Mouse (Mus musculus) heart, adult 2 months (tissue): ENCODE results near the gene Kmt2a. TPM values are rescaled to one million over a fixed set of nuclear protein-coding genes. Genes with fewer than 3 reads are reported as not detected.
A peak's percentile ranks its signal among the peaks of the same experiment; 100 is the strongest.

Experiments
- DNase-seq, 2 experiments: peaks; one replicate each; pipeline ENCODE4 v3.0.0; 2021
- H3K27ac ChIP-seq: fragments of 200-600 bp; 2 replicates; pipeline ENCODE4 v1.8.1; 2022
- H3K27me3 ChIP-seq: fragments of 200-500 bp; 2 replicates; pipeline ENCODE4 v1.6.1; 2012; ENCODE audit warnings: mild to moderate bottlenecking, low read length, inconsistent platforms, mixed read lengths; ENCODE audit not compliant: control insufficient read depth, insufficient read depth
- H3K36me3 ChIP-seq: fragments of 200-500 bp; 2 replicates; pipeline ENCODE4 v1.6.1; 2012; ENCODE audit warnings: low read length, inconsistent platforms; ENCODE audit not compliant: control insufficient read depth, insufficient read depth
- H3K4me1 ChIP-seq: fragments of 200-500 bp; 2 replicates; pipeline ENCODE4 v1.6.1; 2011; ENCODE audit warnings: low read length; ENCODE audit not compliant: control insufficient read depth, insufficient read depth
- H3K4me3 ChIP-seq: fragments of 200-600 bp; 2 replicates; pipeline ENCODE4 v1.8.1; 2022
- H3K79me2 ChIP-seq: fragments of 200-500 bp; replicated peaks from 2 replicates; pipeline ENCODE4 v1.6.1; 2012; ENCODE audit warnings: mild to moderate bottlenecking, inconsistent platforms, low read length, moderate library complexity, mixed read lengths; ENCODE audit not compliant: control insufficient read depth, insufficient read depth
- H3K9ac ChIP-seq: fragments of 200-500 bp; 2 replicates; pipeline ENCODE4 v1.6.1; 2012; ENCODE audit warnings: low read depth, mild to moderate bottlenecking, control low read depth, inconsistent platforms, low read length, mixed read lengths
- CTCF ChIP-seq: fragments of 200-600 bp; IDR thresholded peaks from 2 replicates; pipeline ENCODE4 v1.8.1; 2022; ENCODE audit warnings: antibody characterized with exemption, mild to moderate bottlenecking, moderate library complexity
- EP300 ChIP-seq: fragments of 200-500 bp; IDR thresholded peaks from 2 replicates; pipeline ENCODE4 v1.6.1; 2011; ENCODE audit warnings: low read depth, low read length, control low read depth; ENCODE audit not compliant: insufficient read depth
- POLR2A ChIP-seq: fragments of 200-500 bp; IDR thresholded peaks from 2 replicates; pipeline ENCODE4 v1.6.1; 2011; ENCODE audit warnings: mild to moderate bottlenecking, low read depth, low read length, control low read depth; ENCODE audit not compliant: insufficient read depth
- WGBS: fragments of 180-500 bp; shearing (Covaris S2); methylation state at CpG from one replicate; pipeline ENCODE4 v1.1.7; 2018; 5-methylcytosine and 5-hydroxymethylcytosine counted together
- intact Hi-C: fragments of 180-260 bp; cut with DNase I; formaldehyde crosslinking; loops from one replicate; pipeline ENCODE4 v1.15.1; 2025
- polyA plus RNA-seq: library from polyadenylated mRNA; depleted of rRNA; stranded (reverse); fragments of >200 nt; gene quantifications from 2 replicates; pipeline ENCODE4 v1.2.3, GENCODE M21; 2012
- total RNA-seq, 2 experiments: library from RNA; stranded (reverse); gene quantifications; 2 replicates each; pipeline ENCODE4 v1.2.3; 2021

The Kmt2a gene
- total and polyA plus RNA-seq, 3 experiments = 11.8 to 25.9 (median 25.7) TPM

- TF ChIP-seq EP300 (no peak), CTCF (peak; percentile 82), POLR2A (no peak)
- no peak overlapping the region for H3K4me3 ChIP-seq
- H3K27ac ChIP-seq = no peak overlapping the region
- peaks cover 6% of the 10 kb centered on the region for H3K79me2 ChIP-seq
- intact Hi-C loops = loop anchor here (2.0 kb wide), 1 partner anchor 79 kb away; no protein-coding TSS in a partner anchor
- H3K27me3 ChIP-seq = no peaks in the 10 kb centered on the region
- 31% methylated on average over 1 of the region's 1 CpGs for WGBS
- H3K4me1 ChIP-seq = peaks cover 3% of the 10 kb centered on the region
- no peak overlapping the region for H3K9ac ChIP-seq
- peak; percentile 20 to 37 for DNase-seq
- H3K36me3 ChIP-seq = peaks cover 36% of the 10 kb centered on the region
These were observed 35.1 kb upstream of the Kmt2a start for GRCm38 (mm10) chr9:44916196-44916595.

GRCm38 (mm10) chr9:44914706-44915105 is 33.6 kb upstream of the Kmt2a start:
- intact Hi-C loops = no loop called here
- H3K9ac ChIP-seq = no peak overlapping the region

GRCm38 (mm10) chr9:44911365-44911764 is 30.3 kb upstream of the Kmt2a start:
- WGBS = 72% methylated on average over 4 of the region's 4 CpGs
- Histone ChIP-seq H3K79me2 (no peaks in the 10 kb centered on the region; the same call in 1 of the 2 replicates), H3K27me3 (no peaks in the 10 kb centered on the region), H3K4me1 (peaks cover 2% of the 10 kb centered on the region; the same call in 1 of the 2 replicates), H3K4me3 (no peak overlapping the region), H3K9ac (no peak overlapping the region), H3K36me3 (peaks cover 32% of the 10 kb centered on the region), H3K27ac (no peak overlapping the region)
- TF ChIP-seq POLR2A = no peak
- no peak for TF ChIP-seq EP300
- no peak for TF ChIP-seq CTCF
- intact Hi-C loops = no loop called here
- no peak for DNase-seq

More at GRCm38 (mm10) chr9:44914706-44915105, 33.6 kb upstream of the Kmt2a start:
- DNase-seq = no peak
- Histone ChIP-seq H3K4me1 (peaks cover 3% of the 10 kb centered on the region), H3K36me3 (peaks cover 44% of the 10 kb centered on the region), H3K4me3 (no peak overlapping the region), H3K79me2 (peaks cover 1% of the 10 kb centered on the region; the same call in 1 of the 2 replicates), H3K27ac (no peak overlapping the region), H3K27me3 (no peaks in the 10 kb centered on the region)
- WGBS = 19% methylated on average over 4 of the region's 4 CpGs
- TF ChIP-seq EP300 (no peak), CTCF (no peak), POLR2A (no peak)

GRCm38 (mm10) chr9:44905620-44906019 is 24.5 kb upstream of the Kmt2a start:
- Histone ChIP-seq H3K4me1 (peaks cover 6% of the 10 kb centered on the region), H3K9ac (no peak overlapping the region), H3K4me3 (no peak overlapping the region), H3K36me3 (peaks cover 6% of the 10 kb centered on the region), H3K27ac (peak overlapping the region; percentile 74), H3K79me2 (no peaks in the 10 kb centered on the region), H3K27me3 (no peaks in the 10 kb centered on the region)
- WGBS = 9% methylated on average over 4 of the region's 4 CpGs
- intact Hi-C loops = no loop called here
- TF ChIP-seq EP300 (0 out of 2 replicates have a peak, but pooled peaks have one; percentile 34), CTCF (no peak), POLR2A (no peak)
- DNase-seq = peak; percentile 39 to 62

GRCm38 (mm10) chr9:44904964-44905363 is 23.9 kb upstream of the Kmt2a start:
- H3K79me2 ChIP-seq = no peaks in the 10 kb centered on the region
- TF ChIP-seq POLR2A = no peak
- H3K27me3 ChIP-seq = no peaks in the 10 kb centered on the region
- no peak overlapping the region for H3K4me3 ChIP-seq
- no peak overlapping the region for H3K9ac ChIP-seq
- peaks cover 6% of the 10 kb centered on the region for H3K4me1 ChIP-seq
- WGBS = 21% methylated on average over 5 of the region's 5 CpGs
- peak; percentile 72 to 79 for DNase-seq
- peaks cover 2% of the 10 kb centered on the region; the same call in 1 of the 2 replicates for H3K36me3 ChIP-seq
- H3K27ac ChIP-seq = peak overlapping the region; percentile 74
- intact Hi-C loops = no loop called here

GRCm38 (mm10) chr9:44903856-44904255 is 22.8 kb upstream of the Kmt2a start:
- 82% methylated on average over 4 of the region's 4 CpGs for WGBS
- no peaks in the 10 kb centered on the region for H3K27me3 ChIP-seq
- H3K4me1 ChIP-seq = peaks cover 6% of the 10 kb centered on the region
- H3K27ac ChIP-seq = no peak overlapping the region
- intact Hi-C loops = no loop called here
- DNase-seq = no peak
- H3K4me3 ChIP-seq = no peak overlapping the region
- H3K36me3 ChIP-seq = peaks cover 2% of the 10 kb centered on the region; the same call in 1 of the 2 replicates
- H3K9ac ChIP-seq = no peak overlapping the region
- H3K79me2 ChIP-seq = no peaks in the 10 kb centered on the region
- no peak for TF ChIP-seq POLR2A
- no peak for TF ChIP-seq CTCF
- TF ChIP-seq EP300 = no peak
